Mouse (Mus musculus): ENCODE measurements around the gene Pnpla1.

DNA sequence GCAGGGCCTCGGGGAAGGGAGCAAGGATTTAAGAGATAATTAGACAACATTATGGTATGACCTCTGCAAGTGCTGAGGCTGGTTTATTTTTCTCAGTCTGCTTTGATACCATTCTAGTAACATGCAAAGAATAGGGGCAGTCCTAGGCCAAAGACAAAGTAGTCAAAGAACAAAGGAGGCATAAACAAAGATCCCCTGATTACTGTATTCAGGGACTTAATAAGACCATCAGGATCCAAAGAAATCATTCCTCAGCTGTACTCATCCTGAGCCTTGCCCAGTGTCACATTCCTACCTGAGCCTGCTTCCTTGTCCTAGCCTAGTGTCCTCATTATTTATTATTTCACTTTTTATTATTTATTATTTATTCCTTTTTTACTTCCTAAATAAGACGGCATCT, 38.0 kb upstream of the Pnpla1 start:
- no peak for TF ChIP-seq CTCF (IDR thresholded peaks at IDR 0.05; ENCODE audit: borderline replicate concordance, extremely low read depth, insufficient read depth, insufficient read length)
- no peak for TF ChIP-seq POLR2A (IDR thresholded peaks at IDR 0.05; ENCODE audit: borderline replicate concordance, extremely low read depth, insufficient read depth, insufficient read length, poor library complexity, severe bottlenecking)

Data from brain, embryonic 14.5 days (tissue).